Mouse (Mus musculus): ENCODE data around the gene A930033H14Rik. TPM values are rescaled to one million over a fixed set of nuclear protein-coding genes. Genes with fewer than 3 reads are reported as not detected.

Gene A930033H14Rik
- total and polyA plus RNA-seq, 3 experiments = 0.11 TPM; not detected in 2

DNA sequence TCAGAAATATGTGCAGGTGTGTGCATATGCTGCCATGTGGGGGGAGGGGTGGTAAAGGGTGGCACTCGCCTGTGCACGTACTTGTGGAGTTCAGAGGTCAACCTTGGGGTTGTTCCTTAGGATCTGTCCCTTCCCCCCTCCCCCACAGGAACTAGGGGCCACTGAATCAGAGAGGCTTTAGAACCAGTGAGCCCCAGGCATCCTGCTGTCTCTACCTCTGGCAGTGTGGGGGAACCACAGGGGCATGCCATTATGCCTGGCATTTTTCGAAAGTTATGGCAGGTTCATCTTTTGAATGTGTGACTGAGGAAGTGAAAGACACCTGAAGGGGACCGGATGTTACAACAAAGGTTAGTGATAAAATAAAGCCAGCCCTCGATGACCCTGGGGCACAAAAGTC is 2.2 kb downstream of the A930033H14Rik start:
- Histone ChIP-seq H3K4me1 (ENCODE audit: insufficient read depth, low read depth, low read length) (no peaks in the 10 kb centered on the region), H3K36me3 (replicated peaks) (no peaks in the 10 kb centered on the region), H3K4me3 (ENCODE audit: low read depth, low read length) (no peak overlapping the region), H3K9me3 (replicated peaks) (peaks cover 51% of the 10 kb centered on the region), H3K27me3 (ENCODE audit: insufficient read depth, low read length) (no peaks in the 10 kb centered on the region)
- ATAC-seq (ENCODE audit: extremely low read depth, insufficient number of reproducible peaks, low FRiP score, poor library complexity, severe bottlenecking) (no peak), DNase-seq (ENCODE audit: low spot score) (no peak)
- no peak for TF ChIP-seq GATA1 (IDR thresholded peaks at IDR 0.05; ENCODE audit: borderline replicate concordance, low read length)
- TF ChIP-seq CTCF (IDR thresholded peaks at IDR 0.05; ENCODE audit: low read depth, low read length) = no peak
- no peak for TF ChIP-seq POLR2AphosphoS5 (IDR thresholded peaks at IDR 0.05; ENCODE audit: insufficient replicate concordance, low read depth, low read length)
- TF ChIP-seq TAL1 (conservative IDR thresholded peaks at IDR 0.05; ENCODE audit: low read depth, low read length) = no peak
- TF ChIP-seq GATA2 (IDR thresholded peaks at IDR 0.05; ENCODE audit: borderline replicate concordance, low read depth, low read length) = no peak

DNA sequence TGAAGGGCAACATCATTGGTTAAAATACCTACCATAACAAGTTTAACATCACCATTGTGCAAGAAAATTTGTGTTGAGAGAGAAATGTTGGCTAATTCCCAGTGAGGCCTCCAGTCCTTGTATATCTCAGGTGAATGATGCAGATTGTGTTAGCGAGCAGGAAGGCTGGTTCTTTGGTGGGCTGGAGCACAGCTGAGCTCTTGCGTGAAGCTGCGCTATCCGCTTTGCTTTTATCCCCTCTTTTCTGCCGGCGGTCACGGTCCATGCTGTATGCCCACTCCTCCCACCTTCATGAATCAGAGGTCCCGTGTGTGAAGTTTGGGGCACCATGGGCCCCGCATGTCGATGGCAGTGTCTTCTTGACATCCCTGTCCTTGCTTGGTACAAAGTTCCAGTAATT is 2.9 kb downstream of the A930033H14Rik start:
- TF ChIP-seq GATA1 (IDR thresholded peaks at IDR 0.05; ENCODE audit: borderline replicate concordance, low read length) (no peak), CTCF (IDR thresholded peaks at IDR 0.05; ENCODE audit: low read depth, low read length) (no peak), POLR2AphosphoS5 (IDR thresholded peaks at IDR 0.05; ENCODE audit: insufficient replicate concordance, low read depth, low read length) (no peak), TAL1 (conservative IDR thresholded peaks at IDR 0.05; ENCODE audit: low read depth, low read length) (no peak), GATA2 (IDR thresholded peaks at IDR 0.05; ENCODE audit: borderline replicate concordance, low read depth, low read length) (no peak)
- no peak for DNase-seq (ENCODE audit: low spot score)
- no peaks in the 10 kb centered on the region for H3K4me1 ChIP-seq (ENCODE audit: insufficient read depth, low read depth, low read length)

DNA sequence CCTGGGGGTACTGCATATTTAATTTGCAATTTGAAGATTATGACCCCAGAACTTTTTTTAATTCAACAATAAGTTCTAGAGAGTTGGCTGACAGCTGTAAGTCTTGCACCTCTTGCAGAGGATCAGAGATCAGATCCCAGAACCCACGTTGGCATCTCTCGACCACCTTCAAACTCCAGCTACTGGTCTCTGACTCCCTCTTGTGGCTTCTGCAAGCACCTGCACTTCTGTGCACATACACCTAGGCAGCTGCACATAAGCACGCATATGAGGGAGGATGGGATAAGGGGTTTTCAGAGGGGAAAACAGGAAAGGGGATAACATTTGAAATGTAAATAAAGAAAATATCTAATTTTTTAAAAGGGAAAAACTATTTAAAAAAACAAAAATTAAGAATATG is 4.2 kb downstream of the A930033H14Rik start:
- TF ChIP-seq GATA1 (IDR thresholded peaks at IDR 0.05; ENCODE audit: borderline replicate concordance, low read length) (no peak), CTCF (IDR thresholded peaks at IDR 0.05; ENCODE audit: low read depth, low read length) (no peak), POLR2AphosphoS5 (IDR thresholded peaks at IDR 0.05; ENCODE audit: insufficient replicate concordance, low read depth, low read length) (no peak), GATA2 (IDR thresholded peaks at IDR 0.05; ENCODE audit: borderline replicate concordance, low read depth, low read length) (no peak), TAL1 (conservative IDR thresholded peaks at IDR 0.05; ENCODE audit: low read depth, low read length) (no peak)
- no peaks in the 10 kb centered on the region for H3K4me1 ChIP-seq (ENCODE audit: insufficient read depth, low read depth, low read length)
- no peak for DNase-seq (ENCODE audit: low spot score)

More for the DNA sequence above, 2.9 kb downstream of the A930033H14Rik start:
- no peak for ATAC-seq (ENCODE audit: extremely low read depth, insufficient number of reproducible peaks, low FRiP score, poor library complexity, severe bottlenecking)
- Histone ChIP-seq H3K9me3 (replicated peaks) (peaks cover 55% of the 10 kb centered on the region), H3K27me3 (ENCODE audit: insufficient read depth, low read length) (no peaks in the 10 kb centered on the region), H3K4me3 (ENCODE audit: low read depth, low read length) (no peak overlapping the region), H3K36me3 (replicated peaks) (no peaks in the 10 kb centered on the region)

DNA sequence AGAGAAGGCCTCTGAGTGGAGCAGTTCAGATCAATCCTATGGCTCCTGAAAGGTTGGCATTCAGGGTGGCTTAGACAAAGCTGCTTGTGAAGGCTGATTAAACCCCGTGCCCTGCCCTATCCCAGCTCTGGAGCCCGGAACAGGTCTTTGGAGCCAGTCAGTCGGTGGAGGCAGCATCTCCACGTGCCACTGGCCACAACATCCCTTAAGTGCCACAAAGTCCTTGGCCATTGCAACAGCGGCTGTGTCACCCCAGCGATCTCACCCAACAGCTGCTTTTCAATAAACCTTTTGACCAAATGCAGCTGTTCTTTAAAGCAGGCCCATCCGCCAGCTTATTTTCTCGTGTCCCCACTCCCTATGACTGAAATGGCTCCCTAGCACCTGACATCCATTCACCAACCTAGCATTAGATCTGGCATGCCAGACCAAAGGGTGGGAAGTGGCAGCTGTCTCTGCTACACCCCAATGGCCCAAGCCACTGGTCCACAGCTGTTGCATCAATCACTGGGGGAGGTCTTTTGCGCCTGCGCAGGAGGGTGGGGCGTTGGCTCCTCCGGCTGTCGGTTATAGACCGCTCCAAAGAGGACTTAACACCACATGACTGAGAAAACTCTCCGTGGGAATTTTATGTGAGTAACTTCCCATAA is 4.8 kb downstream of the A930033H14Rik start:
- no peaks in the 10 kb centered on the region for H3K36me3 ChIP-seq (replicated peaks)
- no peak overlapping the region for H3K4me3 ChIP-seq (ENCODE audit: low read depth, low read length)
- peaks cover 51% of the 10 kb centered on the region for H3K9me3 ChIP-seq (replicated peaks)
- no peaks in the 10 kb centered on the region for H3K4me1 ChIP-seq (ENCODE audit: insufficient read depth, low read depth, low read length)
- no peaks in the 10 kb centered on the region for H3K27me3 ChIP-seq (ENCODE audit: insufficient read depth, low read length)
- DNase-seq (ENCODE audit: low spot score) = no peak
- no peak for TF ChIP-seq GATA2 (IDR thresholded peaks at IDR 0.05; ENCODE audit: borderline replicate concordance, low read depth, low read length)
- TF ChIP-seq CTCF (IDR thresholded peaks at IDR 0.05; ENCODE audit: low read depth, low read length) = no peak
- no peak for TF ChIP-seq GATA1 (IDR thresholded peaks at IDR 0.05; ENCODE audit: borderline replicate concordance, low read length)
- TF ChIP-seq TAL1 (conservative IDR thresholded peaks at IDR 0.05; ENCODE audit: low read depth, low read length) = no peak
- TF ChIP-seq POLR2AphosphoS5 (IDR thresholded peaks at IDR 0.05; ENCODE audit: insufficient replicate concordance, low read depth, low read length) = no peak
- ATAC-seq (ENCODE audit: extremely low read depth, insufficient number of reproducible peaks, low FRiP score, poor library complexity, severe bottlenecking) = no peak

More for the DNA sequence above, 4.2 kb downstream of the A930033H14Rik start:
- Histone ChIP-seq H3K9me3 (replicated peaks) (peaks cover 54% of the 10 kb centered on the region), H3K4me3 (ENCODE audit: low read depth, low read length) (no peak overlapping the region), H3K36me3 (replicated peaks) (no peaks in the 10 kb centered on the region), H3K27me3 (ENCODE audit: insufficient read depth, low read length) (no peaks in the 10 kb centered on the region)
- no peak for ATAC-seq (ENCODE audit: extremely low read depth, insufficient number of reproducible peaks, low FRiP score, poor library complexity, severe bottlenecking)

DNA sequence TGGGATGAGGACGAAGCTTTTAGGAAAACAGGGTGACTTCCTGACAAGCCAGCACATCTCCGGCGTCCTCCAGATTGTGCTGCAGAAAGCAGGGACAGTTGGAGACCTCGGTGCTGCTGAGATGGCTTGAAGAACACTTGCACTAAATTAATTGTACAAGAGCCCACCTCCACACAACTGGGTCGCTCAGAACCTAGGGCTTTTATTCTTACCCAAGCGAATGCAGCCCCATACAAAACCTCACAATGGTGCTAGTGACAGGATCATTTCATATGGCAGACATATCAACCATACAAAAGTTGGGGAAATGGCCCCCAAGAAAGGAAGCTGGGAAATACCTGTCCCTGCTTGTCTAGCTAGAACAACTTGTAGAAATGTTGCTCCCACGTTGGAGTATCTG is 5.4 kb downstream of the A930033H14Rik start:
- DNase-seq (ENCODE audit: low spot score) (no peak), ATAC-seq (ENCODE audit: extremely low read depth, insufficient number of reproducible peaks, low FRiP score, poor library complexity, severe bottlenecking) (no peak)
- H3K9me3 ChIP-seq (replicated peaks) = peaks cover 45% of the 10 kb centered on the region
- H3K36me3 ChIP-seq (replicated peaks) = no peaks in the 10 kb centered on the region
- H3K27me3 ChIP-seq (ENCODE audit: insufficient read depth, low read length) = no peaks in the 10 kb centered on the region
- no peaks in the 10 kb centered on the region for H3K4me1 ChIP-seq (ENCODE audit: insufficient read depth, low read depth, low read length)
- TF ChIP-seq CTCF (IDR thresholded peaks at IDR 0.05; ENCODE audit: low read depth, low read length) (no peak), GATA1 (IDR thresholded peaks at IDR 0.05; ENCODE audit: borderline replicate concordance, low read length) (no peak), TAL1 (conservative IDR thresholded peaks at IDR 0.05; ENCODE audit: low read depth, low read length) (no peak), GATA2 (IDR thresholded peaks at IDR 0.05; ENCODE audit: borderline replicate concordance, low read depth, low read length) (no peak), POLR2AphosphoS5 (IDR thresholded peaks at IDR 0.05; ENCODE audit: insufficient replicate concordance, low read depth, low read length) (no peak)
- no peak overlapping the region for H3K4me3 ChIP-seq (ENCODE audit: low read depth, low read length)

DNA sequence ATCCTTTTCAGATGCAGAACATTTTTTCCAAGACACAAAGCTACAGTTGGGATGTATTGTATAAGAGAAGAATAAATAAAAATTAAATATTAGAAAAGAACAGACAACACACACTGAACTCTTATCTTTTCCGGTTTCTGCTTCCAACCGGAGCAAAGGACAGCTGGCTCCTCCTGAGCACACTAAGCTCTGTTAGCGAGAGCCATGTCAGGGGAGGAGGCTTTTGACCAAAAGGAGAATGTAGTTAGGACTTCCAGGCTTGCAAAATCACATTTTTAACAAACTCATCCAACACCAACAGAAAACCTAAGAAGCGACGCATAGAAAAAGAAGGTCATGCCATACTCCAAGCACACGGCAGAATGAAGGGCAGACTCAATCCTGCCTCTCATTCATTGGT is 6.8 kb downstream of the A930033H14Rik start:
- Histone ChIP-seq H3K27me3 (ENCODE audit: insufficient read depth, low read length) (no peaks in the 10 kb centered on the region), H3K9me3 (replicated peaks) (peaks cover 33% of the 10 kb centered on the region), H3K36me3 (replicated peaks) (no peaks in the 10 kb centered on the region), H3K4me1 (ENCODE audit: insufficient read depth, low read depth, low read length) (no peaks in the 10 kb centered on the region), H3K4me3 (ENCODE audit: low read depth, low read length) (no peak overlapping the region)
- TF ChIP-seq POLR2AphosphoS5 (IDR thresholded peaks at IDR 0.05; ENCODE audit: insufficient replicate concordance, low read depth, low read length) (no peak), GATA1 (IDR thresholded peaks at IDR 0.05; ENCODE audit: borderline replicate concordance, low read length) (no peak), TAL1 (conservative IDR thresholded peaks at IDR 0.05; ENCODE audit: low read depth, low read length) (no peak), GATA2 (IDR thresholded peaks at IDR 0.05; ENCODE audit: borderline replicate concordance, low read depth, low read length) (no peak), CTCF (IDR thresholded peaks at IDR 0.05; ENCODE audit: low read depth, low read length) (no peak)
- DNase-seq (ENCODE audit: low spot score) (no peak), ATAC-seq (ENCODE audit: extremely low read depth, insufficient number of reproducible peaks, low FRiP score, poor library complexity, severe bottlenecking) (no peak)

All from G1E (cell line).